Mouse (Mus musculus) midbrain, embryonic 14.5 days (tissue): ENCODE data around the gene Psmd11. TPM values are rescaled to one million over a fixed set of nuclear protein-coding genes. Genes with fewer than 3 reads are reported as not detected.

Experiments
- ATAC-seq: fragments of 200-750 bp; cut with Nextera tagmentation; 2 replicates; pipeline ENCODE4 v1.8.0; 2017; ENCODE audit warnings: moderate number of reproducible peaks, moderate library complexity; ENCODE audit not compliant: low FRiP score, low TSS enrichment
- DNase-seq: peaks from one replicate; pipeline ENCODE4 v3.0.0-alpha.2; 2015
- H3K27ac ChIP-seq: fragments of 300-500 bp; sonication (generic); replicated peaks from 2 replicates; pipeline ENCODE4 v1.5.1; 2014; ENCODE audit warnings: mild to moderate bottlenecking, low read depth, low read length, moderate library complexity
- H3K27me3 ChIP-seq: fragments of 300-500 bp; sonication (generic); 2 replicates; pipeline ENCODE4 v1.6.1; 2014; ENCODE audit warnings: low read length, control low read depth, mixed read lengths; ENCODE audit not compliant: control insufficient read depth, insufficient read depth
- H3K36me3 ChIP-seq: fragments of 300-500 bp; sonication (generic); 2 replicates; pipeline ENCODE4 v1.6.1; 2014; ENCODE audit warnings: low read length, control low read depth; ENCODE audit not compliant: control insufficient read depth, insufficient read depth
- H3K4me1 ChIP-seq: fragments of 300-500 bp; sonication (generic); 2 replicates; pipeline ENCODE4 v1.6.1; 2014; ENCODE audit warnings: mild to moderate bottlenecking, antibody characterized with exemption, low read length, control low read depth; ENCODE audit not compliant: control insufficient read depth, insufficient read depth
- H3K4me2 ChIP-seq: fragments of 300-500 bp; sonication (generic); 2 replicates; pipeline ENCODE4 v1.6.1; 2014; ENCODE audit warnings: mild to moderate bottlenecking, low read length, moderate library complexity
- H3K4me3 ChIP-seq: fragments of 300-500 bp; sonication (generic); replicated peaks from 2 replicates; pipeline ENCODE4 v1.5.1; 2014; ENCODE audit warnings: low read depth, low read length
- H3K9ac ChIP-seq: fragments of 300-500 bp; sonication (generic); replicated peaks from 2 replicates; pipeline ENCODE4 v1.6.1; 2014; ENCODE audit warnings: mild to moderate bottlenecking, low read length, moderate library complexity
- H3K9me3 ChIP-seq: fragments of 300-500 bp; sonication (generic); 2 replicates; pipeline ENCODE4 v1.6.1; 2016; ENCODE audit warnings: low read length, control low read depth, mixed read lengths; ENCODE audit not compliant: control insufficient read depth
- WGBS: fragments of 180-500 bp; shearing (Covaris S2); extraction: QIAGEN DNeasy Blood & Tissue Kit; methylation state at CpG from one replicate; pipeline ENCODE4 v1.1.7; 2014; 5-methylcytosine and 5-hydroxymethylcytosine counted together
- polyA plus RNA-seq: library from polyadenylated mRNA; unstranded; fragments of >200 nt; fragmentation: Nextera tagmentation; extraction: Ambion mirVana; gene quantifications from 2 replicates; pipeline ENCODE4 v1.2.1, GENCODE M21; 2014

Gene Psmd11
- polyA plus RNA-seq, 1 experiment from 2014 or later: 299 TPM

- H3K27ac ChIP-seq: no peak overlapping the region
- no peak overlapping the region for H3K9ac ChIP-seq
- no peaks in the 10 kb centered on the region for H3K9me3 ChIP-seq
- no peaks in the 10 kb centered on the region for H3K36me3 ChIP-seq
- ATAC-seq: no peak
- no peak overlapping the region for H3K4me2 ChIP-seq
- H3K4me1 ChIP-seq: peaks cover 52% of the 10 kb centered on the region
- 58% methylated on average over 19 of the region's 19 CpGs for WGBS
- H3K4me3 ChIP-seq: no peak overlapping the region
- H3K27me3 ChIP-seq: no peaks in the 10 kb centered on the region
- DNase-seq: no peak
These were observed 84.1 kb downstream of the Psmd11 start for GRCm38 (mm10) chr11:80512313-80513056.

GRCm38 (mm10) chr11:80513796-80514195 lies 85.4 kb downstream of the Psmd11 start:
- no peaks in the 10 kb centered on the region for H3K9me3 ChIP-seq
- H3K36me3 ChIP-seq: no peaks in the 10 kb centered on the region
- no peak overlapping the region for H3K4me3 ChIP-seq
- no peaks in the 10 kb centered on the region for H3K27me3 ChIP-seq
- no peak overlapping the region for H3K4me2 ChIP-seq
- DNase-seq (peak; percentile 50), ATAC-seq (no peak)
- WGBS: 50% methylated on average over 7 of the region's 7 CpGs
- no peak overlapping the region for H3K9ac ChIP-seq
- no peak overlapping the region for H3K27ac ChIP-seq
- H3K4me1 ChIP-seq: peaks cover 56% of the 10 kb centered on the region

GRCm38 (mm10) chr11:80515346-80515745 lies 86.9 kb downstream of the Psmd11 start:
- Histone ChIP-seq H3K4me1 (peaks cover 59% of the 10 kb centered on the region), H3K27ac (peak overlapping the region; percentile 27; the same call in 1 of the 2 replicates), H3K27me3 (no peaks in the 10 kb centered on the region), H3K36me3 (no peaks in the 10 kb centered on the region), H3K9me3 (no peaks in the 10 kb centered on the region), H3K9ac (no peak overlapping the region), H3K4me3 (no peak overlapping the region), H3K4me2 (no peak overlapping the region)
- ATAC-seq (no peak), DNase-seq (no peak)
- 49% methylated on average over 1 of the region's 1 CpGs for WGBS

- Histone ChIP-seq H3K4me2 (no peak overlapping the region), H3K36me3 (no peaks in the 10 kb centered on the region), H3K4me3 (no peak overlapping the region), H3K27me3 (no peaks in the 10 kb centered on the region), H3K4me1 (peaks cover 58% of the 10 kb centered on the region), H3K9me3 (no peaks in the 10 kb centered on the region), H3K9ac (no peak overlapping the region), H3K27ac (peak overlapping the region; percentile 27; the same call in 1 of the 2 replicates)
- ATAC-seq (no peak), DNase-seq (no peak)
- WGBS: 81% methylated on average over 8 of the region's 8 CpGs
These were observed 87.5 kb downstream of the Psmd11 start for GRCm38 (mm10) chr11:80515895-80516294.

DNA sequence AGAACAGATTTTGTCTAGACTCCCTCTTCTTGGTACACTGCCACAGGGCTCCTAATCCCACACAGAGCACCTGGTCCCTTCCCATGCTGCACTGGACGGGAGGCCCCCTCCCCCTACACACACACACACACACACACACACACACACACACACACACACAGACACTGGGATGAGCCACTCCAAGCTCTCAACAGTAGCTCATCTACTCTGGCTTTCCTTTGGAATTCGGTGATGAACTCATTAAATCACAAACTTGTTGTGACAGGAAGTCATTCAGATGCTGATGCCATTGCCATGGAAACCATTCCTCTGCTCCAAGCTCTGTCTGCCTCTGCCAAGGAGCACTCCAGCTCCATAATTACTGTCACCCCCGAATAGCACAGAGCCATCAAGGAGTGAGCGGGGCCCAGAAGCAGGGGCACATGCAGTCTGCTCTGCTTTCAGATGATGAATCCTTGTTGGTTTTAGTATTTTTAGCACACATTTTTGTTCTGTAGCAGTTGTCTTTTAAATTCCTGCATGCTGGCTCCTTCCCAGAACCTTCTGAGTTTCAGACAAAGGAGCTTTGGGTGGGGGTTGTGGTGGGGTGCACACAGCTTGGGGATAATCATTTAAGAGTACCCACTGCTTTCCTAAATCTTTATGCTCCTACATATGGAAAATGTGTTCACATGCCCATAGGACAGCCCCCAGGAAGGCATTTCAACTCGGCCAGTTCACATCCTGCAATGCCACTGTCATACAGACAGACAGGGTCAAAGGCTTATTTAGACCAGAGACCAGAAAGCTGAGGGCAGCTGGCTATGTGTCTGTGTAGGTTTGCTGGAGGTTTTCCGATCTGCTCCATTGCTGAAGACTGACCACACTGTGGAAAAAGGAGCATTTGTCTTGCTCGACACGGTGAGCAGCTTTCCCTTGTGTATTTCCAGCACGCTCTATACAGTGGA lies 90.3 kb downstream of the Psmd11 start:
- H3K4me3 ChIP-seq: no peak overlapping the region
- DNase-seq (peak; percentile 93), ATAC-seq (peak; percentile 93)
- 5% methylated on average over 9 of the region's 9 CpGs for WGBS
- H3K9me3 ChIP-seq: no peaks in the 10 kb centered on the region
- H3K4me1 ChIP-seq: peaks cover 50% of the 10 kb centered on the region
- H3K4me2 ChIP-seq: peak overlapping the region; percentile 28
- no peaks in the 10 kb centered on the region for H3K36me3 ChIP-seq
- peak overlapping the region; percentile 95 for H3K27ac ChIP-seq
- H3K9ac ChIP-seq: no peak overlapping the region; the same call in 1 of the 2 replicates
- no peaks in the 10 kb centered on the region for H3K27me3 ChIP-seq

GRCm38 (mm10) chr11:80521148-80521547 lies 92.7 kb downstream of the Psmd11 start:
- no peak for ATAC-seq
- Histone ChIP-seq H3K27ac (no peak overlapping the region), H3K4me1 (peaks cover 30% of the 10 kb centered on the region), H3K4me2 (no peak overlapping the region), H3K4me3 (no peak overlapping the region), H3K27me3 (no peaks in the 10 kb centered on the region), H3K36me3 (no peaks in the 10 kb centered on the region), H3K9ac (no peak overlapping the region), H3K9me3 (no peaks in the 10 kb centered on the region)
- 70% methylated on average over 2 of the region's 2 CpGs for WGBS
- DNase-seq: no peak

Other genes with a start within 250 kb of the Psmd11 start
- gene Rnf135, start 244.8 kb upstream of the Psmd11 start, polyA plus RNA-seq: 1.5 and 3.0 TPM in 2 replicates
- gene Rhot1, start 219.6 kb upstream of the Psmd11 start, polyA plus RNA-seq: 67.9 and 86.3 TPM in 2 replicates
- 7.3 and 12.2 TPM in 2 replicates for gene Rhbdl3, start 127.7 kb upstream of the Psmd11 start, polyA plus RNA-seq
- gene 5730455P16Rik, start 50.6 kb upstream of the Psmd11 start, polyA plus RNA-seq: 26.3 and 40.1 TPM in 2 replicates
- 222 and 237 TPM in 2 replicates for gene Zfp207, start 45.3 kb upstream of the Psmd11 start, polyA plus RNA-seq
- 103 and 134 TPM in 2 replicates for gene Cdk5r1, start 48.4 kb downstream of the Psmd11 start, polyA plus RNA-seq